Mouse (Mus musculus): Measurements from ENCODE around the gene Ipcef1.
"Not testable (repeated sequence)": the region's sequence is repeated elsewhere in the genome, so short reads cannot be mapped to it uniquely, and the experiment has no call there.

Ipcef1 gene

DNA sequence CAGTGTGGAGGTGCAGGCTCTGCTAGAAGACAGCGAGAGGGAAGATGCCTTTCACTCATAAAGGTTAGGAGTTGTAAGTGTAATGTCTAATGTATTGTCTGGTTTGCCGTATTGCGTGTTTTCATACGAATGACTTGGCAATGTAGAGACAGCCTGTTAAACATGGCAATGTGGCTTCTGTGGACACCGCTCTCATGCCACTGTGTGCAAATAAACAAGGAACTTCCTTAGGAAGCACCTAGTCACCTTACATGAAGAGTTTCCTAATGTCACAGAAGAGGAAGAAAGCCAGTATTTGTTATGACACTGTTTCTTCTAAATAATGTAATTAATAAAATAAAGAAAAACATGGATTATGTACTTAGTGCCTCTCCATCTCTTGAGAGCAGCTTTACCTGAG lies 15.1 kb downstream of the Ipcef1 start:
- DNase-seq (ENCODE audit: inconsistent age in 2 of 2, low spot score in 1 of 2): no peak

GRCm38 (mm10) chr10:7035547-7035946 lies 16.7 kb downstream of the Ipcef1 start:
- no peak for DNase-seq (ENCODE audit: inconsistent age in 2 of 2, low spot score in 1 of 2)

GRCm38 (mm10) chr10:7033459-7033858 lies 18.8 kb downstream of the Ipcef1 start:
- DNase-seq (ENCODE audit: inconsistent age in 2 of 2, low spot score in 1 of 2): no peak

GRCm38 (mm10) chr10:7025028-7025427 lies 27.2 kb downstream of the Ipcef1 start:
- DNase-seq (ENCODE audit: inconsistent age in 2 of 2, low spot score in 1 of 2): no peak

GRCm38 (mm10) chr10:7020551-7020950 lies 31.7 kb downstream of the Ipcef1 start:
- no peak for DNase-seq (ENCODE audit: inconsistent age in 2 of 2, low spot score in 1 of 2)

- peak in 1 of 2 experiments; percentile 66 for DNase-seq (ENCODE audit: inconsistent age in 2 of 2, low spot score in 1 of 2)
Measured at GRCm38 (mm10) chr10:7019781-7020386, 32.4 kb downstream of the Ipcef1 start.

DNA sequence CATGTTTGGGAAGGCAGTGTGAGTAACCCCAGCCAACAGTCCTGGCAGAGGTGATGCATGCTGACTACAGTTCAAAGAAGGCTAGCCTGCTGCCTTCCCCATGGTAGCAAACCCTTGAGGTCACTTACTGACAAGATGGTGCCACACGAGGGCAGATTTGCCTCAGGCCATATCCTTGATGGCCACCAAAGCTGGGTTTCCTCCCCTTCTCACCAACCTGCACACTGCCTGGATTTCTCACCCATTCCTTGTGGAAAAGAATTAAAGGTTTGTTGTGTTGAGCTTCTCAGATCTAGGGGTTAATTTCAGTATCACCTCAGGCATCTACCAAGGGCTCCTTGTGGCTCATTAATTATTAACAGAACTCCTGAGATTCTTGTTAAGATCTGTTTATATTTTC lies 37.1 kb downstream of the Ipcef1 start:
- no peak for DNase-seq (ENCODE audit: inconsistent age in 2 of 2, low spot score in 1 of 2)

- no peak for DNase-seq (ENCODE audit: inconsistent age in 2 of 2, low spot score in 1 of 2)
Measured at GRCm38 (mm10) chr10:7010543-7010942, 41.7 kb downstream of the Ipcef1 start.

- DNase-seq (ENCODE audit: inconsistent age in 2 of 2, low spot score in 1 of 2): no peak
Measured at GRCm38 (mm10) chr10:7004980-7005538, 47.2 kb downstream of the Ipcef1 start.

DNA sequence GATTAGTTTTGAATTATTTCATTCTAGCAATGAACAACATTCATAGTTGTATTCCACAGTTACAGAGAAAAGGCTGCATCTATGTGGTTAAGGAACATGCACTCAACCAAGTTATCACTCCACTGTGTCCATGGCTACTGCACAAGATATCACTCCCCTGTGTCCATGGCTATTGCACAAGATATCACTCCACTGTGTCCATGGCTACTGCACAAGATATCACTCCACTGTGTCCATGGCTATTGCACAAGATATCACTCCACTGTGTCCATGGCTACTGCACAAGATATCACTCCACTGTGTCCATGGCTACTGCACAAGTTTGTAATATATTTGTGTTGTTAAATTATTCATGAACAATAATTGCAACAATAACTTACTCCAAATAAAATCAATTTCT lies 48.4 kb downstream of the Ipcef1 start:
- DNase-seq (ENCODE audit: inconsistent age in 2 of 2, low spot score in 1 of 2): not testable (repeated sequence)

DNA sequence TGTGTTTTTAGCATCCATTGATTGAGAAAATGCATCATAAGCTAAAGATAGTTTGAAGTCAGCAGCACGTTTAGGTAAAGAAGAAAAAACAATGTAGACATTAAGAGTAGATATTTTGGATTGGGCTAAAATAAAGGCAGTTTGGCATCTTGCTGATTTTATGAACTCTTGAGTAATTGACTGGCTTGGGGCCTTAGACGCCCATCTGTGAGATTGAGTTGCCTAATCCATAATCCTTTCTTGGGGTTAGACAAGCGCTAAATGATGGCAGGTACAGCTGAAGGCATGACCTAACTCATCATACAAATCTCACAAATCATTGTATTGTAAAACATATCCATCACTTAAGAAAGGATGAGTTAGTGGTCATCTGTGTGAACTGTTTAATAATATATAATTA lies 52.9 kb downstream of the Ipcef1 start:
- DNase-seq (ENCODE audit: inconsistent age in 2 of 2, low spot score in 1 of 2): no peak

- DNase-seq (ENCODE audit: inconsistent age in 2 of 2, low spot score in 1 of 2): no peak
Measured at GRCm38 (mm10) chr10:6998576-6999250, 53.6 kb downstream of the Ipcef1 start.

GRCm38 (mm10) chr10:6996895-6997294 lies 55.4 kb downstream of the Ipcef1 start:
- DNase-seq (ENCODE audit: inconsistent age in 2 of 2, low spot score in 1 of 2): no peak

DNA sequence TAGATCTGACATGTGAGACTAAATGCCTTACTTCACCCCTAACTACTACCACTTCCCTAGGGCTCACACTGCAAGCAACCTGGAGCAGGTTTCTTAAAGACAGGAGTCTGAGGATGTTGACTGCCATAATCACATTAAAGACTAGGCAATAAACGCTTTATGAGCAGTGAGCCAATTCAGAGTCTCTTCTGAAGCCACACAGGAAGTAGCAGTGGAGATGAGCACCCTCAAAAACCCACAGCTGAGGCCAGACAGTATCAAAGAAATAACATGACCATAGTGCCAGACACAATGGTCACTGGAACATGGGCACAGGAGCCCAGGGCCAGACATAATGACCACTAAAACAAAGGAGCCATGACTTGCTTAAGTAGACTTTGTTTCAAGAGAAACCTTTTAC lies 63.7 kb downstream of the Ipcef1 start:
- no peak for DNase-seq (ENCODE audit: inconsistent age in 2 of 2, low spot score in 1 of 2)

DNA sequence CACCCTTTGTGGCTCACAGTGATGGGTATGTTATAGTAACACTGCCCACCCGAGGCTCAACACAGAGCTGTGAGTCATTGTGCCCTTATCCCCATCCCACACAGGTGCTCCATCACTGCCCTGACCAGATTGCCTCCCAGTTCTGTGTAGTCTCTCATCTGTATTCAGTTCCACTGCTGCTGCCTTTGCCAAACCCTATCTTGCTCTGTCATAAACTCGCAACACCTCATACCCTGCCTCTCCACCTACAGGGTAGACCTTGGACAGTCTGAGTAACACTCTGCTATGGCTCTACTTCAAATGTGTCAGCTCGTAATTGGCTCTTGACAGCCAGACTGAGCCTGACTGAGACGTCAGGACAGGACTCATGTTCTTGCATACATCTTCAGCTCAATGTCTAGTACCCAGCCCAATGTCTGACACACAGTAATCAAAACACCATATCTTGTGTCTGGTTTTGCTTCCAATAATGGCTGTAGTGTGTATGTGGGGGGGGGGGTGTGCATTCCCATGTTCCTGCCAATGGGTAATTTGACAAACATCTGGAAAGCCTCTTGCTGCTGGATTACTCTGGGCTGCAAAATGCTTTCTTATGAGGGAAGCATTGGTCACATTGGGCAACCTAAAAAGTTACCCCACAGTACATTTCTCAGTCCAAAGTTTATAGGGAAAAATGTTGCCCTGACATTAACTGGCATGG lies 64.7 kb downstream of the Ipcef1 start:
- no peak for DNase-seq (ENCODE audit: inconsistent age in 2 of 2, low spot score in 1 of 2)

DNA sequence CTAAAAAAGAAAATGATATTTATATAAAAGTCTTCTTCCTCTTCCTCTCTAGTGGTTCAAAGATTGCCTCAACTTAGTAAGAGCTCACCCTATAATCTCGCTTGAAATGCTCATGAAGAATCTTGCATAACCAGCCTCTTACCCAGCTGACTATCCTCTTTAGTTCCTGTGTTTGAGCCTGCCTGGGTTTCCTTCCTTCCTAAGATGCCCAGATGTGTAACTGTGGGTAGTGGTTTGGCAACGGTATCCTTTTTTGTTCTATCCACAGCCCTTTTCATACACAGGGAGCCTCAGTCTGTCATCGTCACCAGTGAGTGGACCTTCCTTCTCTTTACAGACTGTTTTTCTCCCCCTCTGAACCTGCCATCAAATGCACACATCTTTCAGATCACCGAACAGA lies 66.0 kb downstream of the Ipcef1 start:
- DNase-seq (ENCODE audit: inconsistent age in 2 of 2, low spot score in 1 of 2): no peak

- no peak for DNase-seq (ENCODE audit: inconsistent age in 2 of 2, low spot score in 1 of 2)
Measured at GRCm38 (mm10) chr10:6983431-6983830, 68.8 kb downstream of the Ipcef1 start.

DNA sequence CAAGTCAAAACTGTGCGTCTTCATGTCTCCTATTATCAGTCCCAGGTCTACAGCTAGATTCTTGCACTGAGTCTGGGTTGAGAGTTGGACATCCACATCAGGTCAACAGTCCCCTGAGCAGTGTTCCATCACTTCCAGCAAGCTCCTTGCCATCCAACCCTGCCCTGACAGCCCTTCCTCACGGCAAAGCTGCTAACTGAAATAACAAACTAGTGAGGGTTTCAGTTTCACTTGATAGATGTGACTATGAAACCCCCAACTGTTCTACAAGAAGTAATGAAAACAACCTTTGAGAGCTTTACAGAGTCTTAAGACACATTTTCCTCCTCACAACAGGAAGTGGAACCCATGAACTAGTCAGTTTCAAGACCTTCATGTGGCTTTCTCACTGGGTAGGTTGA lies 69.5 kb downstream of the Ipcef1 start:
- no peak for DNase-seq (ENCODE audit: inconsistent age in 2 of 2, low spot score in 1 of 2)

GRCm38 (mm10) chr10:6980236-6980635 lies 72.0 kb downstream of the Ipcef1 start:
- no peak for DNase-seq (ENCODE audit: inconsistent age in 2 of 2, low spot score in 1 of 2)

DNA sequence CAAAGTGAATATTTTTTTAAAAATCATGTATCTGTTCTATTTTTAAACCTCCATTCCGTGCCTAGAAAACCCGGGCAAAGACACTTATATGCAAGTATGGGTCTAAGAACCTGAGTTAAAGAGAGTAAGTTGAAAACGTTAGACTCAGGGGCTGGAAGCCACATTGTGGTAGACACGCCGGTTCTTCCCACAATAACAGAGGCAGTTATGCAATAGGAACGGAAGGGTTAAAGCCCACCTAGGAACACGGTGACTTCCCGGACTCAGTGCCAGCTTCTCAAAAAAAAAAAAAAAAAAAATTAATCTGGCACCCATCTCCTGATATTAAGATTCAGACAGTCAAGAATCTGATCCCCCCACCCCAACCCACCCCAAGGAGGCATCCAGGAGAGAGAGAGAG lies 72.5 kb downstream of the Ipcef1 start:
- DNase-seq (ENCODE audit: inconsistent age in 2 of 2, low spot score in 1 of 2): no peak

GRCm38 (mm10) chr10:6979216-6979615 lies 73.1 kb downstream of the Ipcef1 start:
- DNase-seq (ENCODE audit: inconsistent age in 2 of 2, low spot score in 1 of 2): no peak

- no peak for DNase-seq (ENCODE audit: inconsistent age in 2 of 2, low spot score in 1 of 2)
Measured at GRCm38 (mm10) chr10:6978733-6979132, 73.5 kb downstream of the Ipcef1 start.
